Mouse (Mus musculus) inflammation-experienced regulatory T-cells, adult 6 months (primary cell): ENCODE results near the gene Lrrc56. TPM values are rescaled to one million over a fixed set of nuclear protein-coding genes. Genes with fewer than 3 reads are reported as not detected.
A peak's percentile ranks its signal among the peaks of the same experiment; 100 is the strongest.
"Not testable (repeated sequence)": the region's sequence is repeated elsewhere in the genome, so short reads cannot be mapped to it uniquely, and the experiment has no call there.

Experiments used
- ATAC-seq: one replicate; pipeline ENCODE4 v1.8.0; 2017
- polyA plus RNA-seq, 3 experiments: library from polyadenylated mRNA; unstranded; fragments of 100-300 nt; shearing (Covaris generic); gene quantifications; one replicate each; pipeline ENCODE4 v1.2.1; 2017

Lrrc56 gene
- polyA plus RNA-seq, 3 experiments from 2014 or later = 1.3 to 2.2 (median 1.7) TPM

DNA sequence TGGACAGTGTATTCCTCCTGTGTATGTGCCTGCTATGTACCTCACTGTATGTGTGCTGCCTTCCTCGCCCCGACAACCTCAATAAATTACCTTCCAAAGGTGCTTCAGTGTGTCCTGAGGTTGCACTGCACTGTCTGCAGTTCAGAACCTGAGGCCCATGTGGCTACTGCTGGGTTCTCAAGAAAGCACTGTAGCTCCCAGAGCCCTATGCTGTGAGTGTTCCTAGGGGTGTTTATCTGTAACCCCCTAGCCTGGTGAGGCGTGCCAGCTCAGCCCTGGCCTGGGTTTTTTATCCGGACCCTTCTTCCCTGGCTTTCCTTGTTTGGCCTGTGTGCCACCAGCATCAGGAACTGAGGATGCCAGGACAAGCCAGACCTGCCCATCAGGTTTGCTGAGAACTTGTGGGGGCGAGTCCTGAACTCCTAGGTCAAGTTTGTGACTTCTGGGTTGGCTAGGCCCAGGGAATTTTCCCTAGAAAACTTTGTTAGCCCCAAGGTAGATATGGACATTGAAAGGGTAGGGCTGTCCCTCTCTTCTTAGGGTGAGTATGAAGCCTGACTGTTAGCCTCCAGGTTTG is 24.7 kb downstream of the Lrrc56 start:
- no peak for ATAC-seq

DNA sequence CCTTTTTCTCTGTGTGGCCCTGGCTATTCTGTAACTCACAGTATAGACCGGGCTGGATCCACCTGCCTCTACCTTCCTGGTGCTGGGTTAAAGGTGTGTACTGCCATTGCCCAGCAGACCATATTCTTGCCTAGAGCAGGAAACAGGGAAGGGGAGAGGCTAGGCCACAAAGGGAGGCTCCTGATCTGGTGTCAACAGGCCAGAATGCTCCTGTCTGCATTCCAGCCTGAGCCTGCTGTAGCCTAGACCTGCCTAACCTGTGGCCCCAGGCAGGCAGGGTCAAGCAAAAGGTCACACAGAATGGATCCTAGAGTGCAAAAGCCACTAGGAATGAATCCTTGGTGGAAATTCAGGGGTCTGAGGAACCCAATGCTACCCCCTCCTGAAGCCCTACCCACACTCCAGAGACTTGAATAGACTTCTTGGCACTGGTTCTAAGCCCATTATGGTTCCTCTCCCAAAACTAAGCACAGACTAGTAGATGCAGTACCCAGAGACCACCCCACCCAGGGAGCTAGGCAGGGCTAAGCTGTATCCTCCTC is 25.7 kb downstream of the Lrrc56 start:
- ATAC-seq = no peak

DNA sequence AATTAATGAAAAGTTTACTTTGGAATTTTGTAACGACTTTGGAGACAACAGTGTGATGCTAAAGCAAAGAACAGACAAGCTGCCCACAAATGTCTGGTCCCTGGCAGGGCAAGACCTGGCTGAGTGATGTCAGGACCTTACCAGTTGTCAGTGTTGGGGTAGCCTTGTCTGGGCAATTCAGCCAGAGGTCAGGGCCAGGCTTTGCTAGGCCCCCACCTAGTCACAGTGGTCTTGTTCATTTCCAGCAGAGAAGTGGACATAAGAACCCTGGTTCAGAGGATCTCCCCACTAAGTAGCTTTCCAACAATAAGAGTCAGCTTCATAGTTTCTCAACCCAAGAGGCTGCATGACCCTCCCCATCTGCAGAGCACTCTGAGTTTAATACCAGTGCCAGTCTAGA is 26.4 kb downstream of the Lrrc56 start:
- ATAC-seq = no peak

DNA sequence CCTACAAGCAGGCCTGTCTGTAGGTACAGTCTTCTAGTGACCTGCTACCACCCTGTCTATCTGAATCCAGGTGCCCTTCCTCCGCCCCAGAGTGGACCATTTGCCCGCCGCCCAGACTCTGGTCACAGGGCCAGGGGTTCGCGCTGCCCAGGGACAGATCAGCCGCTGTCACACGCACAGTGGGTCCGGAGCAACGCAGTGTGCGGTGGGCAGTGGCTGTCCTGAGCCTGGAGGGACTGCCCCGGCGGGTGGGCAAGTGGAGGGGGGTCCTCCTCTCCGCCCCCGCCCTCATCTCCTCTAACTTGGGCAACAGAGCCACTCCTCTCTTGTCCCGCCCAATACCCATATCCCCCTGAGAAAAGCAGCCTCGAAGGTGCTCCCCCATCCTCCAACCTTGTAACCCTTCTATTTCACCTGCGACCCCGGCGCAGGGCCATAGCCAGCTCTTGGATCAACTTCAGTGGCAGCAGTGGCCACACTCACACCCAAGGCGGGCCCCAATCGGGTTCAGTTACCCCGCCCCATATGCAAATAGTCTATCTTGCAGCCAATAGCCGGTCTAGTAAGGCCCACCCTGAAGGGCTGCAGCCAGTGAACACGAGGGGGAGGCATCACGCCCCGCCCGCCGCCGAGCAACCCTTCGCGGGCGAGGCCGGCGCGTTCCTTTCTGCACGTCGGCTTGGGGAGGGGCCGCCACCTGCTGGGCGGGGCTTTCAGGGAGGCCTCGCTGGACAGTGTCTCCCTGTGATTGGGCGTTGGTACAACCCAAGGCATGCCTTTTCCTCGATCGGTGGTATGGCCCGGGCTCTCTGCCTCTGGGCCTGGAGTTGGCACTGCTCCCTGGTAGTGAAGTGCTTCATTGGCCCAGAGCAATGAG is 27.5 kb downstream of the Lrrc56 start:
- ATAC-seq = peak; percentile 89

DNA sequence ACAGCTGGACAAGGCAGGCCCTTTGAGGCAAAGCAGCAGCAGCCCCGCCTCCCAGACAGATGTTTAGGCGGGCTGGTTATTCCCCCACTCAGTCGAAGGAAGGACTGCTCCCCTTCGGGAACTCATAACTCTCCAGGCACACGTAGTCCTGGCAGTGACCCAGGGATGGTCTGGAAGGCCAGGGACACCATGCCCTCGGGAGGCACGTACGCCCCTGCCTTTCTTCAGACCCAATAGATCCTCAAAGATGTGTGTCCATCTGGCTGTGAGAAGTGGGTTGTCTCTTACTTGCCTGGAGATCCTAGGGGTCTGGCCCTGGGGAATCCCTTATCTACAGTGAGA is 28.1 kb downstream of the Lrrc56 start:
- ATAC-seq = no peak

DNA sequence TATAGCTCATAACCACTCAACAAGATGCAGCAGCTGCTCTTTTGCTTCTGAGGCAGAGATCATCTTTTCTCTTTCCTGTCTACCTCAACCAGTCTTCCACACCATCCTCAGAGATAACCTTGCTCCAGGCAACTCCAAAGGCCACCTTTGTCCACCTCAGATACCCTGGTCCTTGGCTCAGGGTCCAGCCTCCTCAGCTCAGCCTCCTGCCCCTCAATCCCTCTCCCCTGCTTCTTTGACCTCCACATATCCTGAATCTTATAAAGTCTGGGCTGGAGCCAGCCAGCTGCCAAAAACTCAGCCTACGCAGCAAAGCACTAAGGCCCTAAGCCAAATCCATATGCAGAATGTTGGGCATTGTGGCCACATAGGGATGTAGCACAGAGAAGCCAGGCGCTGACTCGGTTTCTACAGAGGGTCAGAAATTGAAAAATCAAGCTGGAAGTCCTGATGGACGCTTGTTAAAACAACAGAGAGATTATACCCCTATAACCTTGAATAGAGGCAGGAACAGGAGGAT is 28.8 kb downstream of the Lrrc56 start:
- no peak for ATAC-seq

DNA sequence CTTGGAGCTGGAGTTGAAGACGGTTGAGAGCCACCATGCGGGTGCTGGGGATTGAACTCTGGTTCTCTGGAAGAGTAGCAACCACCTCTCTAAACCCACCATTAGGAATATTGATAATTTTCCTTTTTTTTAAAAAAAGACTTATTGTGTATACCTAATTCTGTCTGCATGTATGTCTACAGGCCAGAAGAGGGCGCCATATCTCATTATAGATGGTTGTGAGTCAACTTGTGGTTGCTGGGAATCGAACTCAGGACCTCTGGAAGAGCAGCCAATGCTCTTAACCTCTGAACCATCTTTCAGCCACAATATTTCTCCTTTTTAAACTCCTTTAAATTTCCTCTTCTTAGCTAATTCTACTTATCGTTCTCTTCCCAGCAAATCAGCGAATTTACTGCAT is 32.6 kb downstream of the Lrrc56 start:
- no peak for ATAC-seq

DNA sequence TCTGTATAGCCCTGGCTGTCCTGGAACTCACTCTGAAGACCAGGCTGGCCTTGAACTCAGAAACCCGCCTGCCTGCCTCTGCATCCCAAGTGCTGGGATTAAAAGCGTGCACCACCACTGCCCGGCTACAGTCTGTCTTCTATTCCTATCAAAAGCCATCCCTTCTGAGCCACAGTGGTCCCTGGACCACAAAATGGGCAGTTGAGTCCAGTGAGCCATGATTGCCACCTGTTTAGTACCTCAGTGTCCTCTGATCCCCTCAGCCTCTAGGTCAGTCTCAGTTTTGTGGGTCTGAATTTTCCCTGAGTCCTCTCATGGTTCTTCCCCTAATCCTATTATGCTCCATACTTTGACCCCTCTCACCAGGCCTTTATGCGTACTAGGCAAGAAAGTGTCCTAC is 33.8 kb downstream of the Lrrc56 start:
- no peak for ATAC-seq

DNA sequence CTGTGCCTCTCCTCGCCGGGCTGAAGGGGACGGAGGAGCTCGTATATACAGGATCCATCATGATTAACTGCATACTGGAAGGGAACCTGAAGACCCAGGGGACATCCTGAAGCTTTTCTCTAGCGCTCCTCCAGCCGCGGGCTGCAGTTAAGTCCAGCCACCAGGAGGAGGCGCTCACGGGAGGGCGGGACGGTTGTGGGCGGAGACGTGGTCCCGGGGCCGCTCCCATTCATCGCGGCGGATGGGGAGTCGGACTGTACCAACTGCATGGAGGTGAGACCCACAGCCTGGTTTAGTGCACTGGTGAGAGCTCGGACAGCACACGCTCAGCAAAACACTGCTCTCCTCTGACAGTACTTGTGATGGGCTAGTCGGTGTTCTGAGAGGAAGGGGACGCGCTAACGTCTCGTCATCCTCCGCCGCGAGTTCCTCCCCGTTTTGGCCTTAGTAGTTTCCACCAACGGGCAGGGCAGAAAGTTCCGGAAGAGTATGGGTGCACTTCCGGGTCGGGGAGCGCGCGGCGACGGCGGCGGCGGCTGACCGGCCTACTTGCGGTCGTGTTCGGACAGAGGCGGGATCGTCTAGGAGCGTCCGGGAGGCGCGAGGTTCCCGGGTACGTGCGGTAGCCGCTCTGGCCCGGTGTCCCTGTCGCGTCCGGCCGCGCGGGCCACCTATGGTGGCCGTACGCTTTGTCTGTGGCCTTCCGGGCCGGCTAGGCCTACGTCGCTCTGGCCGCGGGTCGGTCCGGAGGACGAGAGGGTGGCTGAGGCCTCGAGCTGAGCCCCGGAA is 34.5 kb downstream of the Lrrc56 start, which contains the start of gene Phrf1:
Gene Phrf1, plus strand, starts transcription at position 506 of the 789 bp plus-strand sequence.
- peak; percentile 92 for ATAC-seq

DNA sequence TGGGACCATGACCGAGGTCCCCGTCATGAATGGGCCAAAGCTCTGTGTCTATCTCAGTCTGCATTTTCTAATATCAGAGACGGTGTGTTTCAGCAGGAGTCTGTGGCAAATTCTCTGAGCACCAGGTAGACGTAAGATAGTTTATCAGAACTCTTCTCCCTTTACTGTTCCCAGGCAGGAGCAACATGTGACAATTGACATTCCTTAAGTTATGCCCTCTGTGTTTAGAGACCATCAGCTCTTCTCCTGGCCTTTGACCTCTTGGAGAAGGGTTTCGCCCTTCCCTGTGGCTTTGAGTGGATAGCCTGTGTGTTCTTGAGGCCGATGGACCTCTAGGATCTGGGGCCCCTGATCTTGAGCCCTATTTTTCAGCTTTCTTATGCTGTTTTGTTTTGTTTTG is 35.7 kb downstream of the Lrrc56 start:
- no peak for ATAC-seq

DNA sequence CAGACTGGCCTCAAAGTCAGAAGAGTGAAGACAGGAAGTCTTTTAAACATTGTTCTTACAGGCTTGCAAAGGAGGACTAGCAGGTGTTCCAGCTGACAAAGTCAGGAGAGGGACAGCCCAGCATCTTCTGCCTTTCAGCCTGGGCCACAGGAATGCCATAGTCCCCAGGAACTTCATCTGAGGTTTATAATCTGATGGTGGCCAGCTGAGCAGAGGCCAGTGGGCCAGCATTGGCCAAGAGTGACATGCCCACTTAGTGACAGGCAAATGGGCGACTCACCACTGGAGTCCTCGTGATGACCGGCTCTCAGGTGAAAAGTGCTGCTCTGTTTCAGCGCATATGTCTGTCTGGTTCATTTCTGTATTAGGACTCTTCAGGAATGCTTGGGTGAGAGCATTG is 36.6 kb downstream of the Lrrc56 start:
- ATAC-seq = no peak

DNA sequence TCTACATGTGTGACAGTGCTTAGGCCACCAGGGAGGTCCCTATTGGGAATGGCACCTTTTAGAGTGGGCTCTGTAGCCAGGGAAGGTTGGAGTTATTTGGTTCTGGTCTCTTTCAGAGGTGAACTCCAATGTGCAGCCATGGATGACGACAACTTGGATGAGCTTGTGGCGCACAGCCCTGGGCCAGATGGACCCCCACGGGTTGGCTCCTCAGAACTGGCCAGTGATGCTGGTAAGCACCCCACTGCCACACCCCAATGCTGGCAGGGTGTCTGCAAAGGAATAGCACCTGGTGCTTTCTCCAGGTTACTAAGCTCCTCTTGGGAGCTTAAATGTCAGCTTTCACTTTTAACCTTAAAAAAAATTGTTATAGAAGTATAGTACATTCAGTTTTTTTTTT is 37.2 kb downstream of the Lrrc56 start:
- ATAC-seq = no peak

DNA sequence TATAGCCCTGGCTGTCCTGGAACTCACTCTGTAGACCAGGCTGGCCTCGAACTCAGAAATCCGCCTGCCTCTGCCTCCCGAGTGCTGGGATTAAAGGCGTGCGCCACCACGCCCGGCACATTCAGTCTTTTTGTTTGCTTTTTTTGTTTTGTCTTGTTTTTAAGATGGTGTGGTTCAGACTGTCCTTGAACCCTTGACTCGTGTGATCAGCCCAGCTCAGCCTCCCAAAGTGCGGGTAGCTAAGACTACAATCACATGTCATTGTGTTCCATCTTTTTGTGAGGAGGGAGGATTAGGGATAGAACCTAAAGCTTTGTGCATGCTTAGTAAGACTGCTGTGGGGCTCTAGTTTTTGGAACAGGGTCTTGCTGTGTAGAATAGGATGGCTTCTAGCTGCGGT is 37.6 kb downstream of the Lrrc56 start:
- ATAC-seq = no peak

DNA sequence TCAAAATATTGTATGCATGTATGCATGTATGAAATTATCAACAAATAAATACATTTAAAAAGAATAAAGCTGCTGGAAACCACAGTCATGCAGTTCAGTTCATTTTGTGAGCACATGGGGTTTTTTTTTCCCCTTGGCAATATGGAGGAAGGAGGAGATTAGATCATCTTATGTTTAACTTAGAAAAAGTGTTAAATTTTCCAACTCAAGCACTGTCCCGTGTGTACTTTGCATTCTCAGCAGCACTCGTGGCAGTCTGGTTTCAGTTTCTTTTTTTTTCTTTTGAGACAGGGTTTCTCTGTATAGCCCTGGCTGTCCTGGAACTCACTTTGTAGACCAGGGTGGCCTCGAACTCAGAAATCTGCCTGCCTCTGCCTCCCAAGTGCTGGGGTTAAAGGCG is 56.5 kb downstream of the Lrrc56 start:
- not testable (repeated sequence) for ATAC-seq

DNA sequence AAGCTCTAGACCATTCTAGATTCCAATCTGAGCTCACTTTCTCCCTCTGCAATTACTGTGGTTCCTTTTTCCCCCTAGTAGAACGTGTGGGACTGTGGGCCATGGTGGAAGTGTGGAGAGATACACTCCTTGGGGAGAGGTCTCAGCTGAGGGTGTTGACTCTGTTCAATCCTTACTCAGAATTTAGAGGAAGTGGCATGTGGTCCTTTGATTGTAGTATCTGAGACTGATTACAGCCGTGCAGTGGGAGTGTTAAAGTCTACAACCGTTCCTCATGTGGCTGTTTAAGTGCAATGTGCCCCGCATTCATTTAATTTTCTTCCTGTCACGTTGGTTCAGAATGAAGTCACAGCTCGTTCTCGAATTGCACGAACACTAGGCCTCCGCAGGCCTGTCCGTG is 62.2 kb downstream of the Lrrc56 start:
- ATAC-seq = no peak

Other genes with a start within 250 kb of the Lrrc56 start
- under 1 TPM in 1 of 3 experiments, not detected in 2; 0.46 TPM for gene Ifitm5, start 243.9 kb upstream of the Lrrc56 start, polyA plus RNA-seq
- not detected for gene Gm45717, start 238.2 kb upstream of the Lrrc56 start, polyA plus RNA-seq
- gene Ifitm2, start 238.2 kb upstream of the Lrrc56 start, polyA plus RNA-seq = 10 to 100 TPM; 60.0 to 93.0 (median 74.2) TPM
- gene Ifitm1, start 226.9 kb upstream of the Lrrc56 start, polyA plus RNA-seq = 1 to 10 TPM in 1 of 3 experiments, under 1 TPM in 1, not detected in 1; 0.54 to 6.6 TPM
- gene Ifitm3, start 183.4 kb upstream of the Lrrc56 start, polyA plus RNA-seq = 10 to 100 TPM in 1 of 3 experiments, 1 to 10 TPM in 2; 2.7 to 11.2 (median 3.0) TPM
- gene Ifitm6, start 176.2 kb upstream of the Lrrc56 start, polyA plus RNA-seq = under 1 TPM in 1 of 3 experiments, not detected in 2; 0.94 TPM
- not detected for gene Gm17387, start 165.0 kb upstream of the Lrrc56 start, polyA plus RNA-seq
- 10 to 100 TPM; 11.1 to 13.1 (median 12.5) TPM for gene B4galnt4, start 133.1 kb upstream of the Lrrc56 start, polyA plus RNA-seq
- 100 to 1,000 TPM; 413 to 487 (median 426) TPM for gene Pkp3, start 115.9 kb upstream of the Lrrc56 start, polyA plus RNA-seq
- 100 to 1,000 TPM; 149 to 208 (median 206) TPM for gene Sigirr, start 93.6 kb upstream of the Lrrc56 start, polyA plus RNA-seq
- gene Ano9, start 76.4 kb upstream of the Lrrc56 start, polyA plus RNA-seq = not detected
- 1 to 10 TPM; 6.2 to 9.3 (median 7.0) TPM for gene Ptdss2, start 71.8 kb upstream of the Lrrc56 start, polyA plus RNA-seq
- 100 to 1,000 TPM; 135 to 147 (median 143) TPM for gene Rnh1, start 21.3 kb upstream of the Lrrc56 start, polyA plus RNA-seq
- gene Hras, start 152 bp upstream of the Lrrc56 start, polyA plus RNA-seq = 1 to 10 TPM; 1.5 to 6.2 (median 4.6) TPM
- gene Lmntd2, start 19.9 kb downstream of the Lrrc56 start, polyA plus RNA-seq = 10 to 100 TPM in 1 of 3 experiments, 1 to 10 TPM in 2; 4.6 to 11.3 (median 8.5) TPM
- gene Rassf7, start 21.7 kb downstream of the Lrrc56 start, polyA plus RNA-seq = 10 to 100 TPM in 2 of 3 experiments, 1 to 10 TPM in 1; 9.2 to 15.0 (median 13.7) TPM
- gene Phrf1, start 34.6 kb downstream of the Lrrc56 start, polyA plus RNA-seq = 10 to 100 TPM; 40.5 to 51.6 (median 46.7) TPM
- 100 to 1,000 TPM in 2 of 3 experiments, 10 to 100 TPM in 1; 95.5 to 112 (median 100) TPM for gene Irf7, start 72.3 kb downstream of the Lrrc56 start, polyA plus RNA-seq
- not detected for gene Cdhr5, start 82.6 kb downstream of the Lrrc56 start, polyA plus RNA-seq
- not detected for gene Sct, start 85.0 kb downstream of the Lrrc56 start, polyA plus RNA-seq
- gene Drd4, start 97.8 kb downstream of the Lrrc56 start, polyA plus RNA-seq = not detected
- gene Deaf1, start 133.5 kb downstream of the Lrrc56 start, polyA plus RNA-seq = 10 to 100 TPM; 17.6 to 37.9 (median 34.6) TPM
- 10 to 100 TPM; 27.1 to 41.1 (median 39.1) TPM for gene Tmem80, start 133.6 kb downstream of the Lrrc56 start, polyA plus RNA-seq
- not detected for gene Eps8l2, start 144.7 kb downstream of the Lrrc56 start, polyA plus RNA-seq
- 100 to 1,000 TPM; 271 to 329 (median 303) TPM for gene Taldo1, start 198.0 kb downstream of the Lrrc56 start, polyA plus RNA-seq
- gene Gatd1, start 220.0 kb downstream of the Lrrc56 start, polyA plus RNA-seq = 100 to 1,000 TPM in 1 of 3 experiments, 10 to 100 TPM in 2; 70.1 to 108 (median 91.4) TPM
- 1 to 10 TPM in 1 of 3 experiments, not detected in 2; 1.7 TPM for gene Cend1, start 235.3 kb downstream of the Lrrc56 start, polyA plus RNA-seq
- 10 to 100 TPM; 31.4 to 50.6 (median 32.0) TPM for gene Slc25a22, start 243.7 kb downstream of the Lrrc56 start, polyA plus RNA-seq
- gene Pidd1, start 249.9 kb downstream of the Lrrc56 start, polyA plus RNA-seq = 10 to 100 TPM in 2 of 3 experiments, 1 to 10 TPM in 1; 5.8 to 11.5 (median 10.3) TPM